Mouse (Mus musculus): ENCODE measurements around the gene Nptn.

- TF ChIP-seq CTCF (IDR thresholded peaks at IDR 0.05; ENCODE audit: control insufficient read depth, insufficient read depth, insufficient replicate concordance, low read depth, low read length) (no peak), POLR2A (IDR thresholded peaks at IDR 0.05; ENCODE audit: control insufficient read depth, low read depth, low read length) (no peak)
These were observed 24.3 kb upstream of the Nptn start for GRCm38 (mm10) chr9:58557457-58558455.

Data from testis, adult 2 months (tissue).